16 mouse cellular contexts compared by ENCODE assay signal in the genomic region with DNA sequence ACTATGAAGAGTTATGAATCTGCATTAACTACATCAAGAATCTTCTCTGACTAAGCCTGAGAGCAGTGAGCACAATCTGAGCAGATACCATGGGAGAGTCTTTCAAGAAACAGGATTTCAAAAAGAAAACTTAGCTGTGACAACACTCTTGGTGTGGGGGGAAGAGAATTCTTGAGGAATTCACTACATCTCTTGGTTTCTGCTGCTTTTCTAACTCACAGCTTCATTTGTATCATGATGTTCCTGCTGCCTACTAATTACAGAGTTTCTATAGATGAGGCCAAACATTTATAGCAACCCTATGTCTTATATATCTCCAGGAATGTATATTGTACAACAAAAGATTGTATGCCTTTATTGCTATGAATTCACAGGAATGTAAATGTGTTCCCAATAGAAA.
A peak's percentile ranks its signal among the peaks of the same experiment; 100 is the strongest.
DNase-seq lines count a peak whose midpoint lies in the region; ATAC-seq lines count a peak whose summit lies in the region.
"Had no signal": no experiment of that assay in that cellular context is flagged by ENCODE, and none has a peak within 500 bp of the region (broad histone marks: within the 10 kb centered on the region; RNA-seq: fewer than 3 reads in every experiment).

No protein-coding gene starts in this region.

- DNase-seq in frontal cortex, postnatal 25 days (ENCODE audit: low spot score in 2 of 2) = no peak
- DNase-seq: adrenal gland, adult 2 months; adrenal gland, adult 8-10 months; adrenal gland, postnatal 10 days; adrenal gland, postnatal 14 days; adrenal gland, postnatal 25 days; adrenal gland, postnatal 36 days; B cell, adult 2 months; cerebellum, adult 11 months; cerebellum, adult 11-12 months; cerebellum, adult 18-20 months; cerebellum, adult 2 months had no signal

- peak; percentile 94 for ATAC-seq in frontal cortex, adult (ENCODE audit: low TSS enrichment)
- ATAC-seq: activated CD4-positive, CD25-positive, alpha-beta regulatory T cell, adult 4 months; CD4-positive, CD25-positive, alpha-beta regulatory T cell, adult 4 months; Patski had no signal
